Mouse (Mus musculus) fat pad, adult 2 months (tissue): Measurements from ENCODE around the gene Capn8.
"Not testable (repeated sequence)": the region's sequence is repeated elsewhere in the genome, so short reads cannot be mapped to it uniquely, and the experiment has no call there.

Source experiments
- DNase-seq: peaks from one replicate; pipeline ENCODE4 v3.0.0-alpha.2; 2011; ENCODE audit warnings: low read depth, low spot score; ENCODE audit errors: extremely low read depth

Capn8 gene

DNA sequence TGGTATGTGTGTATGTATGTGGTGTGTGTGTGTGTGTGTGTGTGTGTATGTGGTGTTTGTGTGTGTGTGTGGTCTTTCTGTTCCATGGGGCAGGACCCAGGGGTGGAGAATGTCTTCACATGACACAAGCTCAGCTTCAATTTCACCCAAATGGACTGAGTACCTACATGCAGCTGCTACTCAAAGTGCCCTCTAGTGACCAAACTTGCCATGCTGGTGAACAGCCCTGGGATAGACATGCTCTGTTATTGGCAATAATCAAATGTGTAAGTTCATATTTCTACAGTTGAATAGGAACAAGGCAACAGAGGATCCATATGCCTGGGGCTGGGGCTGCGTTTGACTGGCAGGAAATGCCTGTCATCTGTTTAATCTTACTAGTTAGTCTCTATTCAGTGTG, 50.7 kb downstream of the Capn8 start:
- DNase-seq, result no peak

DNA sequence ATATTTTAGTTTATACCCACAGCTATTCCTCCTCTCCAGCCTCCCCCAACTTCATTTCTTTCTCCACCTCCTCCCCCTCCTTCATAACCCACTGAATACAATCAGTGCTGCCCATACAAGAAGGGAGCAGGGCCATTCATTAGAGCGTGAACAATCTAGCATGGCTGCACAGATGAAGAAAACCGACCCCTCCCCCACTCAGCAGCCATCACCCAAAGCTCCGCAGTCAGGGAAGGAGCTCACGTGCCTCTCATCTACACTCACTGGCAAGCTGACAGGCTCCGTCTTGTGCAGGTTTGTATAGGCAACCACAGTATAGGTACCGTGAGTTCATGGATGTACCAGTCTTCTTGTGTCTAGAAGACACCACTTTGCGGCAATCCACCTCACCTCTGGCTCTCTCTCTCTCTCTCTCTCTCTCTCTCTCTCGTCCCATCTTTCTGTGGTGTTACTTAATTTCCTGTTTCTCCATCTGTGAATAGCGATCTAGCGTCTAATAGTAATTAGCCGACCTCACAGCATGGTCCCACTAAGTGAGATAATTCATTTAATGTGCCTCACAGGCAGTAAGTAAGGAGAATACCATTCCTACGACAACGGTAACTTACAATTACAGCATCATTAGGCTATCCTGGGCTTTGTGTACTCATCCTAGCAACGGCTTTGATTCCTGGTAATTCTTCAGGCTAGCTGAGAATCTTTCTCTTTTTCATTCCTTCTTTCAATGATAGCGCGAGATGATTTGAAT, 53.6 kb downstream of the Capn8 start:
- no peak for DNase-seq

DNA sequence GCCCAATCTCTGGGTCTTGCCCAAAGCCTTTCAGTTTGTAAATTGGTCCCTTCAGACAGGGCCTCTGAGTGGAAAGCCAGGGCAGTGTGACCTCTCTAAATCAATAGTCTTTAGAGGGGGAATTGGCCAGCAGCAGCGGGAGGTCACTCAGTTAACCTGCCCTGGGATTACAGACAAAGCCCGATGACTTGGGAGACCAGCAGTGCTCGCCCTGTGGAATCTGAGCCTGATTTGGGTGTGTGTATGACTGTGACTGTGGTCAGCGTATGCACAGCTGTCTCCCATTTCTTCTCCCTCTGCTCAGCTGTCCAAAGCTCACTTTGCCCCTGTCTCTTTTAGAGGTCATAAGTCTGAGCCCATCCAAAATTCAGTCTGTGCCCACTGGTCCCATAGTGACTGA, 55.7 kb downstream of the Capn8 start:
- DNase-seq, result no peak

DNA sequence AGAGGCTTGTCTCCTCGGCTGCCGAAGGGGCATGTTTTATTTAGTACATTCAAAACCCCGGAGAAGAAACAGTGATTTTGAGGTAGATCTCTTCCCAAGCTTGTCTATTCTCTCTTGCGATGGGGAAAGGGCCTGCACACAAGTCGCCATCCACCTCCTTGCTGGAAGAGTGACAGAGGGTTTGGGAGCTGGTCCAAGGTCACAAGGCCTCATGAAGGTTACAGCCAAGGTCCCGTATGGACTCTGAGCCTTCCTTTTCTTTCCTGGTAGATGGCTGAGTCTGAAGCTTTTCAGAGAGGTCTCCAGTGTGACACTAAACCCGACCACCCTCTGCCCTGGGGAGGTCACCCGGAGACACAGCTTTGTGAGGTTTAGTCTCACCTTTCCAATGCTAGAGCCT, 56.4 kb downstream of the Capn8 start:
- no peak for DNase-seq

DNA sequence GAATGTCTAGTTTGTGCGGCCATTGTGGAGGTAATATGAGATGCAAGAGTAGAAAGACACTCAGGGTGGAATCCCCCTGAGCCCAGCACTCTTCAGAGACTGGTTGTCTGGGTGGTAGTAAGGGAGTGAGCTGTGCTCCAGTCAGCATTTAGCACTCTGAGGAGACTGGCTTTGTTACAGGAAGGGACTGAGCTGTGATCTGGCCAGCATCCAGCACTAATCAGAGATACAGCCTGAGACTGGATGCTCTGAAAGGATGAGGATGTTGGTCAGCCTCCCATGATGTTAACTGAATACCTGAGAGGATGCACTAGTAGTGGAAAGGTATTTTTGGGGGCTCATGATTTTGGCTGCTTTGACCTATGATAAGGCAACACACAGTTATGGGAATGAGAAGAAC, 61.4 kb downstream of the Capn8 start:
- no peak for DNase-seq

DNA sequence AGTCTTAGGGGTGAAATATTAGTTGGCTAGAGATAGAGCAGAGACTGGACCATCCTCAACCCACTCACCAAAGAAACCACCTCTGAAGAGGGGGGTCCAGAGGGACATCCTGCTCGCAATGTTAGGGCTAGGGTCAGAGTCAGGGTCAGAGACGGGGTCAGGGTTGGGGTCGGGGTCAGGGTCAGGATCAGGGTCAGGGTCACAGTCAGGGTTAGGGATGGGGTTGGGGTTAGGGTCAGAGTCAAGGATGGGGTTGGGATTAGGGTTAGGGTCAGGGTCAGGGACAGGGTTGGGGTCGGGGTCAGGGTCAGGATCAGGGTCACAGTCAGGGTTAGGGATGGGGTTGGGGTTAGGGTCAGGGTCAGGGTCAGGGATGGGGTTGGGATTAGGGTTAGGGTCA, 64.4 kb downstream of the Capn8 start:
- DNase-seq, result no peak

DNA sequence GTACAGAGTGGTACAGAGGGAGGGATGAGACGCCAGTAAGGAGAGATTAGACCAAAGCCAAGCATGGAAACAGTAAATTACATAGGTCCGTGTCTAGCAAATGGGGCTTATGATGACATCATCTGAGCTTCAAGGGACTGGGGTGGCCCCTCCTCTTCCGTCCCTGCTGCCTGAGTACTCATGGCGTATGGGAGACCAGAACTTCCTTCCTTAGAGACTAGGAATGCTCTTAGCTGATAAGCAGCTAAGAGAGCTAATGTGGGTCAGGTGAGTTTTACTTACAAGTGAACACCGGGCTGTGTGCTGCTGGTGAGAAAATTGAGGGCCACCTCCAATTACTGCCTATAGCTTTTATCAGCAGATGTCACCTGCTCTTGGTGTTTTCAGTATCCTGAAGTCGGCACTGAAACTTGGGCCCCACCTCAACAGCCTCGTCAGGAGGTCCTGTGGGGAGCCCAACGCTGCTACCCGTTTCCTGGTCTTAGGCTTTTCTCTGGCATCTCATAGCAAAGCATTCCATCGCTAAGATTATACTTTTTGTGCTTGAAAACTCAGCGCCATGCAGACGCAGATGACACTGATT, 69.0 kb downstream of the Capn8 start:
- DNase-seq, result no peak

DNA sequence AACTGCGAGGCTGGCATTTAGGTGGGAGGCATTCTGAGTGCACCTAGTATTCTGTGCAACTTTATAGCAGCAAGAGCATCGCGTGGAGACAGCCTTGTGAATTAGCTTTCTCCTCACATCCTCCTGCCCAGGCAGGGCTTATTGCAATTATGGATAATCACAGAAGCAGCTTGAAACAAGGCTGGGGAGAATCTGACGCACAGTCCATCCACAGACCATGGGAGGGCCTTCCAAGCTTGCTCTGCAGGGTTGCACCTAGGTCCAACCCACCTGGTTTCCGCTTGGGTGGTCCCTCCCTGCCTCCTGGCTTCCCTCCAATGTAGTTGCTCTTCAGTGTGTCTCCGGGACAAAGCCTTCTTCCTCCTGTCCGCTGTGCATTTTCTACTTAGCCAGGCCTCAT, 74.2 kb downstream of the Capn8 start:
- DNase-seq, result no peak

DNA sequence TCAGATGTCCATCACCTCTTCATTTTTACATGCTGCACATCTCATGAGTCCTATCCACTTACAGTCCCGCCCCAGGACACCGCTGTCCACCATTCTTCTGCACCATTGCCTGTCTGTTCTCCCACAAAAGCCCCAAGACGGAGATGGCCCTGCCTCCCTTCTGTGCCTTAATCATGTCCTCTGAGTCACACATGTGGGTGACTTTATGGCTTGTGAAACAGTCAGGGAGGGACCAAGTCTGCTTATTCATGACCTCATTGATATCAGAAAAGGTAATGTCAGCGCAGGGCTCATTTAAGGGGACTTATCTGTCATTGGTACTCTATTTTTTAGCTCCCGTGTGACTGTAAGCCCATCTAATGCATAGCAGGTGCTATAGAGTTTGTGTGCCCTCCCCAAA, 74.6 kb downstream of the Capn8 start:
- DNase-seq, result no peak

DNA sequence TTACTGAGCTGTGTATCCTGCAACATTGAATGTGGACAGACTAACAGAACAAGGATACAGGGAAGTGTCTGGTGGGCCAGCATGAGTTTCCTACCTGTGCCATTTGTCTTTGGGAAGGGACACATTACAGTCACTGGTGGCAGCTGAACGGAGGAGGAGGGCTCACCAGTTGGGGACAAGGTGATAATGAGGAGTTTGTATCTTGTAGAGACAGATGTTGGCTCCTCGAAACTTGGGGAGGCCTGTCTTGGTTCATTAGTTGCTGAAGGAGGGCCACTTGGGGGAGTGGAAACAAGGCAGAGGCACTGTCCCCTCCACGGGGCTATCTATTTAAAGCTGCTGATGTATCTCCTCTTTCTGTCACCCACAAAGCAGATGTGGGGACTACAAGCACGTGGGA, 75.3 kb downstream of the Capn8 start:
- DNase-seq, result no peak

DNA sequence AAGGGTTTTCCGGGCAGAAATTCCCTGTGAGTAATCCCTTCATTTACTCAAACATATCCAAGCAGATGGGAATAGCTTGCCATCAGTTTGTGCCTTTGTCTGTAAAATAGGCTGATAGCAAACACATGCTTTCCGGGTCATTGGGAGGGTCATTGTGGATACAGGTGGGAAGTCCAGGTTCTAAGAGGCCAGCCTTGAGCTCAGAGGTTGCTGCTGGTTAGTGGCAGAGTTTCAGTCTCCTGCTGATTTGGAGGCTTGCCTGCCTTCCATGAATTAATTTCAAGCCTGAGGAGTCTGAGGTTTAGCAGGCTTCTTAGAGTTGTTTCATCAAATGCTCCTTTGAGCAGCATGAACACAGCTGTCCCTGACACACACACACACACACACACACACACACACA, 78.0 kb downstream of the Capn8 start:
- no peak for DNase-seq

DNA sequence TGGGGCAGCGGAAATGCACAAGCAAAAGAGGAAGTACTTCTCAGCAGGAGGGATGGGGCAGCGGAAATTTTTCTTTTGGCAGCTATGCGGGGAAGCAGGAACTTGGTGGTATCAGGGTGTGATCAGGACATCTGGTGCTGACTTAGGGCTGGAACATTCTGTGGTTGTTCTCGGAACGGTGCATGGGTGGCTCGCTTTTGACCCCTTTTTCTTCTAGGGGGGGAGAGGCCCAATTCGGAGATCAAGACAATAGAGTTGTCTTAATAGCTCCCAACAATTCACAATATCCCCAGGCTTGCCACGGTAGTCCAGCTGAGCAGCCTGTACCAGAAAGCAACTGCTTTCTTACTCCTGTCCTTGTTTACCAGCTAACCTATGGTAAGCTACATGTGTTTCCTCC, 79.6 kb downstream of the Capn8 start:
- not testable (repeated sequence) for DNase-seq

DNA sequence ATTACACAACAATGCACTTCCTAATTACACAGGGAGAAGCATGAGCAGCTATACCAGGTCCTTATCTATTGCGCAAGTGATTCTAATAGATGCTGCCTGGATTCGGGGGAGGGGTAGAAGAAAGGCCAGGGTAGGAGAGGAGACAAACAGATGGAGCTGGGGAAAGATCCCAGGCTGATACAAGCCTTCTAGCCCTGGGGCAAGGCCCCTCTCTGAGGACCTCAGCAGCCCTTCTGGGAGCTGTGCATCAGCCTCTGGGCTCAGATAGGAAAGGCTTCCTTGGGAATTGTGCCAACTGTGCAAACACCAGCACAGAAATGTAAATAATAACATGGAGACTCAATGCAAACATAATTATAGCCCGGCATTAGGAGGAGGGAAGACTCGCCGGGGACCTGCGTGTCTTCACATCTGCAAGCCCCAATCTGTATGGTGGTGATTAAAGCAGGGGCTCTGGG, 80.4 kb downstream of the Capn8 start:
- DNase-seq, result no peak

DNA sequence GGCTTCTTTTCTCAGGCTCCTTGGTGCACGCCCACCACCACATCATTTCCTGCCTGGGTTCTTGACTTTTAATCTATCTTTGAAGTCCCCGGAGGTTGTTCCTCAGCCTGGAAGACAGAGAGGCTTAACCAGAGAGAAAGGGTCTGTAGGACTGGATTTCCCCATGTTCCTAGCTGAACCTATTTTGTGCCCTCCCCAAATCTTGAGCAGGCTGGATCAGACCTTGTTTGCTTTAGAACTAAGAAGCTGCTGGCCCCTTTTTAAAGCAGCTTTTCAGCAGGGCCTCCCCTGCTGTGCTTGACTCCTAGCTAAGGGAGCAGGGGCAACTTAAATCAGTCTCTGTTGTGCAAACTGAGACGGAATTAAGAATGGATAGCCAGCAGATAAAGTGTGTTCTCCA, 82.0 kb downstream of the Capn8 start:
- DNase-seq, result no peak

DNA sequence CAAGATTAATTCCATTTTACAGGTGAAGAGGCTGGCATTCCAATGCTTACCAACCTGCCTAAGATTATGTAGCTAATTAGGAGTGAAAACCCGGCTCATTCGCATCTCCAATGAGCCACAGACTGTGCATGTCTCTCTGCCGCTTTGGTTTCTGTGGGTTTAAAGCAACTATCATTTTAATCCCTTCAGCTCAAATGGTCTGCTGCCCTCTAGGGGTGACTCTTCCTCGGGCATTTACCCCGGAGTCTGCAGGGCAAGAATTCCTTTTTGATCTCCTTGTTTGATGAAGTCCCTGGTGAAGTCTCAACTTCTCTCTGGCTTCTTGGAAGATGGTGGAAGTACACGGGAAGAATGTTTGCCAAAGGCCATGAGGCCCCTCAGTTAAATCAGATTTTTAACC, 93.0 kb downstream of the Capn8 start:
- DNase-seq, result no peak

DNA sequence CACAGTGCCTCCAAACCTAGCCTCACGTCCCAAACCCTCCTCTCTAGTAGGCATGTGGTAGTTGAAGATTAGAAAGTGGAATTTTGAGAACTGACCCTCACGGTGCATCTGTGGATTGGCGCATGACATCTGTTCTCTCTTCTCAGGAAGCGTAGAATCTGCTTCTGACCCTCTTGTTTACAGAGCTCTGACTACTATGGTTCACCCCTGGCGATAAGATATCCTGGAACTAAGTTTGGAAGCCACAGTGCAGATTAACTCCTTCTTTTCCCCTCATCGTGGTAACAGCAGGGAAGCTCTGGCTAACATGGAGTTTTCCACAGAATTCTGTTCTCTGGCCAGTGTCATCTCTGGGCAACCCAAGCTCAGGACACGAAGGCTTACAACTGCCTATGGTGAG, 95.6 kb downstream of the Capn8 start:
- no peak for DNase-seq

DNA sequence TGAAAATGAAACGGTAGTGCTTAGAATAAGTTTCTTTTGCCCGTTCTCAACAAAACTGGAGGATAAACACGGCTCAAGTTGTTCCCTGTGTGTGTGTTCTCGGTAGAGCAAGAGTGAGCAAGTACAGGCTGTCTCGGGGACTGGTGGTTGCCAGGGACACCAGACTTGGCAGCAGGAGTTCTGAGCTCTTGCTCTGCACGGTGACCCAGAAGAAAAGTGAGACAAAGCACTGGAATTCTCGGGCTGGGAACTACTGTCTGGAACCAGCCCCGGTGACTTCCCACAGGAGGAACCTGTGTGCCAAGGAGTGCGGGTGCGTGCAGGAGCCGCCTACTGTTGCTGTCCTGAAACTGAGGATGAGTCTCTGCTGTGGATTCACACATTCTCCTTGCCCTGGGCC, 98.9 kb downstream of the Capn8 start:
- DNase-seq, result no peak

DNA sequence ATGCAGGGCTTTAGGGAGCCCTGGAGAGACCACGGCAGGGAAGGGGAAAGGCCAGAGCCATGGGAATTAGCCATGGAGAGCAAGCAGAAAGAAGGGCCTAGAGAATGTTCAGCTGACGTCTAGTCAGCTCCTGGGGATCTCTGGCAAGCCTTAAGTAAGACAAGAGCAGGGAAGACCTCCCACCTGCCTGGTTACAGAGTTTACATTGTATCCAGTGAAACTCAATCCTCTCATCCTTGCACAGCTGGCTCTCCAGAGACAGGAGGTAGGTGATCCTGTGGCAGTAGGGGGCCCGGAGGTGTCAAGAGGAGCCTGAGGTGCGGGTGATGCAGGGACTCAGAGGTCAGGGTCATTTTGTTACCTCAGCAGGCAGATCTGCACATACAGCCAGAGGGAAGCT, 100.0 kb downstream of the Capn8 start:
- DNase-seq, result no peak

DNA sequence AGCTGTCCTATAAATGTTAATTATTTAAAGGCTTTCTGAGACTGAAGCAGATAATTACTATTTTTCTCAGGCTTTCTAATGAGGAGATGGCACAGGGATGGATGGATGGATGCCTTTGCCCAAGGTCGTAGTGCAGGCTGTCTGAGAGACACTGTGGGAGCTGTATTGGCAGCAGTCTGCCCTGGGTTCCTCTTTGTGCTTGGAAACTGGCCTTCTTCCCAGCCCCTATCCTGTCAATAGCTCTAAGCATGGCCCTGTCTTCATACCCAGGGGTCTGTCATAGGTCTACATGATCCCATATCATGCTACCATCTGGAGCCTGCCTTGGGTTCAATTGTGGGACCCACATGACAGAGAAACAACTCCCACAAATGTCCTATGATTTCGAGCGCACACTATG, 102.5 kb downstream of the Capn8 start:
- DNase-seq, result no peak

DNA sequence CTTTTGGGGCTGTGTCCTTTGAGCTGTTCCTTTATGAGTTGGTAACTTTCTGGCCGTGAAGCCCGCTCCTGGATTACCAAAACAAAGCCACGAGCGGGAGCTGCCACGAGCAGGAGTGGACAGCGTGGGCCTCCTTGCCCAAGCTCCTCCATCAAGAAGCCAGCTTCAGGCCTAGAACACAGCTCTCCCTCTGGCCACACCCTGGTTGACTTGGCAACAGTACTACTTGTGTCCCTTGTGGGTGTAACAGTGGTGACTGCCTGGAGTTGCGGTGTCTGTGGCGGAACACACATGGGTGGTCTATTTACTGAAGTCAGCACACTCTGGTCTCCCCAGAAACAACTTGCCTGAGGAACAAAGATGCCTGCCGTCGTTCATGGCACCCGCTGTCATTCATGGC, 104.9 kb downstream of the Capn8 start:
- no peak for DNase-seq

DNA sequence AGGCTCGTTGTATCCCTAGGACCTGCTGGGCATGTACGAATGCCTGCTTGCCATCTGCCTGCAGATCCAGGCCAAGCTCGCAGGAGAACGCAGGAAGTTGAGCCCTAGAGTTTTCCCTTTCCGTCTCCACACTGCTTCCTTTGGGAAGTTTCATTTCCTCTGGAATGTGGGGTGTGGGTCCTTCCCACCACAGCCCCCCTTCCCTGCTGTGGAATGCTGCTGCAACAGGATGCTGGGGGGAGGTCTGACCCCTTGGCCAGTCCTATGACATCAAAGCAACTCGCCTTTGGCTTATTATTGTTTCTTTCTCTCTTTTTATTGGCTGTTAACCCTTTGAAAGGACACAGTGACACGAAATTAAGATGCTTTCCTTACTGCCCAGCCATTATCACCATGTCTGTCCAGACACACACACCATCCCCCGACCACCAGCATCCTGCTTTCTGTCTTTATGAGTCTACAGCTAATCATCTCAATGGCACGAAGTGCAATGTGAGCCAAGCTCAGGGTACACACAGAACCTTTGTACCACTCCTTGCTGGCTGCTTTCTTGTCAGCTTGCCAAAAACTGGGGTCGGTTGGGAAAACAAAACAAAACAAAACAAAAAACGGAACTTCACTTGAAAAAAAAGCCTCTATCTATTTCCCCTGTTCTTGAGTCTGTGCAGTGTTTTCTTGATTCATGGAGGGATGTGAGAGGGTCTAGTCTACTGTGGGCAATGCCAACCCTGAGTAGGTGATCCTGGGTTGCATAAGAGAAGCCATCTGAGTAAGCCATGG, 105.9 kb downstream of the Capn8 start:
- DNase-seq, result no peak

DNA sequence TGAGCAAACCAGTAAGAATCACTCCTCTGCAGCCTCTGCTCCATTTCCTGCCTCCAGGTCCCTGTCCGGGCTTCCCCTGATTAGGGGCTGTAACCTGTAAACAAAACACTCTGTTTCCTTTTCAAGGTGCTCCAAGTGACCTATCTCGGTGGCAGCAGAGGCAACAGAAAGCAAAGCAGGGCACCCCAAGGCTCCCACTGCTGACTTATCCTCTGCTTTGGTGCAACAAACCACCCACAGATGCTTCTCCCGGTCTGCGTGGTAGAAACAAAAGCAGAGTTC, 106.5 kb downstream of the Capn8 start:
- no peak for DNase-seq

DNA sequence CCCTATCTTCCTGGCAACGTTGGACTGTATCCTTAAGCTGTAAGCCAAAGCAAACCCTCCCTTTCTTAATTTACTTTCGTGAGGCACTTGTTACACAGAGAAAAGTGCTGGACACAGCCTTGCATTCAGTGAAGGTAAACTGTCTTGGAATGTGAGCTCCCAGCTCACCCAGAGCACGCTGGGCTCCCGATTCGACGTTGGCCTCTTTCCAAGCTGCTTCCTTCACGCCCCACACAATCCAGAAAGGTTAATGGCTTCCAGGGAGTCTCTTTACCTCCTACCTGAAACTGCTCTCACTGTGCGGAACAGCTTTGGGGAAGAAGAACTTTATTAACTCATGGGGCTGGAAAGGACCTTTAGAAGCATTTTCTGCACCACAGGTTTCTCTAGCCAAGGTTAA, 110.5 kb downstream of the Capn8 start:
- DNase-seq, result no peak
